Mouse (Mus musculus): ENCODE data around the gene Dlg1. TPM values are rescaled to one million over a fixed set of nuclear protein-coding genes. Genes with fewer than 3 reads are reported as not detected.
"Not testable (repeated sequence)": the region's sequence is repeated elsewhere in the genome, so short reads cannot be mapped to it uniquely, and the experiment has no call there.

Dlg1 gene
- polyA plus RNA-seq, 1 experiment from 2014 or later: 33.0 TPM

DNA sequence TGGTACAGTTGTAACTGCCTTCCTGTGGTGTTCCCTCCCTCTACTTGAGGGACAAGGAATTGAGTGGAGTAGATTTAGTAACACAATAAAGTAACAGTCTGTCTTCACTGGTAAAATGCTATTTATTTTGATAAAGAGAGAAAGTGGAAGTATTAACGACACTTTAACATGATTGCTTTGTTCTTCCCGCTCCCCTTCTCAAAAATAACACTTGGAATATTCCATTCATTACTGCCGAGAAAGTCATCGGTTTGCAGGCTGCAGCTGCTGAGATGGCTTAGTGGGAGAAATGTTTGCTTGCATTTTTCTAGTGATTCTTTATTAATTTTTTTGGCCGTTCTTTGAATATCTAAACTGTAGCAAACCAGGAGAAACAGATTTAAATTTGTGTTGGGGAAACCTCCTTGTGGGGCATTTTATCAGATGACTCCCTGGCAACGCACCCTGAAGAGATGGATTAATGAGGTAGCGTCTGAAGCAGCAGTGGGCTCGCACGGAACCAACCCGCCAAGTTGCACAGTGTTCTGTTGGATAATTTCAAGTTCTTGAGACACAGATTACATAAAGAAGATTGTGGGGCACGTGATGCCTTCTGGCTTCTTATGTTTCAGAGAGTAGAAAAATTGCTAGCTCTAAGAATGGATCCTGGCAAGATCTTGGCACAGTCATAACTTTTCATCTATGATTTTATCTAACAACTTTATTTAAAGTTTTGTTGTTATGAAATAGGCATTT is 32.2 kb downstream of the Dlg1 start:
- Histone ChIP-seq H3K27me3 (no peaks in the 10 kb centered on the region), H3K27ac (no peak overlapping the region; the same call in 1 of the 2 replicates), H3K4me3 (no peak overlapping the region), H3K9ac (no peak overlapping the region), H3K4me2 (no peak overlapping the region), H3K36me3 (no peaks in the 10 kb centered on the region), H3K4me1 (peaks cover 18% of the 10 kb centered on the region), H3K9me3 (no peaks in the 10 kb centered on the region)
- WGBS: 64% methylated on average over 11 of the region's 11 CpGs
- no peak for ATAC-seq (ENCODE audit: insufficient number of reproducible peaks, insufficient read depth, low FRiP score, low TSS enrichment, low read depth)

DNA sequence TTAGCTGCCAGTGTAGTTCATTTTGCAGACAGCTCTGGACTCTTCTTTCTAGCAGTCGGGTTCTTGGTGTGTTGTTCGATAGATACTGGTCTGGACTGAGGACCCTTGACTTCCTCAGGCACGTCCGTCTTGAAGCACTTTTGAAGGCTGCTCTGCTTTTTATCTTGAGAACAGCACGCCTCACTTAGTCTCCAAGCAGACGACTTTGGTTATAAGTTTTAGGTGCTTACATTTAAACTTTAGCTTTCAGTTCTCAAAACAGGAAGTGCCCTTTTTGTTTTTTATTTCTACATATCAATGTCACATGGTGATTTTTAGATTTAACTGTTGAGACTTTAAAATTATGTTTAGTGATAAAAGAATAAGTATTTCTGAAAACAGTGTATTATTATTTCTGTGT is 33.1 kb downstream of the Dlg1 start:
- Histone ChIP-seq H3K27ac (no peak overlapping the region), H3K4me1 (peaks cover 18% of the 10 kb centered on the region), H3K36me3 (no peaks in the 10 kb centered on the region), H3K9ac (no peak overlapping the region), H3K4me2 (no peak overlapping the region), H3K27me3 (no peaks in the 10 kb centered on the region), H3K9me3 (no peaks in the 10 kb centered on the region), H3K4me3 (no peak overlapping the region)
- 55% methylated on average over 6 of the region's 6 CpGs for WGBS
- ATAC-seq (ENCODE audit: insufficient number of reproducible peaks, insufficient read depth, low FRiP score, low TSS enrichment, low read depth): no peak

DNA sequence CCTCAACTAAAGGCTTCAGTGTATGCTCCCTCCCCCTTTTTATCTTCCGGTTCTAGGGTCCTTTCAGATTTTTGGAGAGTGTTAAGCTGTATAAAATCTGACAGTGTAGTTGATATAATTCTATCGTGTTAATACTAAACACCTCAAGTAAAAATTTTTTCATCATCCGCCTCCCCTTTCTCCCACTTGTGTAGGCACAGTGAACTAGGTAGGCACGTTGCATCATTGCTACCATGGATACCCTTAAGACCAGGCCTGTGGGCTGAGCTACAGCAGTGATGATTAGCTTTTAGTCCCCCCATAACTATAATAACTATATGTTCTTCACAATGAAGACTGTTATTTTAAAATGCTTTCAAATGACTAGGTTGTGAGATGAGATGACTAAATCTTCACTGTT is 34.1 kb downstream of the Dlg1 start:
- Histone ChIP-seq H3K36me3 (no peaks in the 10 kb centered on the region), H3K4me1 (peaks cover 18% of the 10 kb centered on the region), H3K27ac (no peak overlapping the region), H3K9me3 (no peaks in the 10 kb centered on the region), H3K4me2 (no peak overlapping the region), H3K9ac (no peak overlapping the region), H3K4me3 (no peak overlapping the region), H3K27me3 (no peaks in the 10 kb centered on the region)
- no peak for ATAC-seq (ENCODE audit: insufficient number of reproducible peaks, insufficient read depth, low FRiP score, low TSS enrichment, low read depth)
- WGBS: 89% methylated on average over 4 of the region's 4 CpGs

DNA sequence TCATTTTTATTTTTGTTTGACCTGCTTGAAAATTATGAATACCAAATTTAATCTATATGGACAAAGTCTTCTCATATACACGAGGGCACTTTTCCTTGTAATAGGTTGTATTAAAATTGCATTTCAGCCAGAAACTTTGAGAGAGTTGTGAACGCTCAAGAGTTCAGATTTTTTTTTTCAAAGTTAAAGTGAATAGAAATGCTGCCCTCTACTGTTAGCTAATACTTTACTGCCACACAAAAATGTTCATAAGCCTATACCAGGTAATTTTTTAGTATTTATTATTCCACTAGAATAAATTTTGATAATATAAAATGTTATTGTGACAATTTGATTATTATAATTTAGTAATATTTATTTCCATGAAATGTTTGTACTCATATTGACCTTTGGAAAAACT is 42.0 kb downstream of the Dlg1 start:
- no peaks in the 10 kb centered on the region for H3K27me3 ChIP-seq
- peaks cover 7% of the 10 kb centered on the region; the same call in 1 of the 2 replicates for H3K4me1 ChIP-seq
- H3K9me3 ChIP-seq: no peaks in the 10 kb centered on the region
- no peak overlapping the region for H3K9ac ChIP-seq
- H3K36me3 ChIP-seq: no peaks in the 10 kb centered on the region
- 12% methylated on average over 2 of the region's 2 CpGs for WGBS
- no peak overlapping the region for H3K4me3 ChIP-seq
- no peak overlapping the region for H3K27ac ChIP-seq
- ATAC-seq (ENCODE audit: insufficient number of reproducible peaks, insufficient read depth, low FRiP score, low TSS enrichment, low read depth): no peak
- no peak overlapping the region for H3K4me2 ChIP-seq

DNA sequence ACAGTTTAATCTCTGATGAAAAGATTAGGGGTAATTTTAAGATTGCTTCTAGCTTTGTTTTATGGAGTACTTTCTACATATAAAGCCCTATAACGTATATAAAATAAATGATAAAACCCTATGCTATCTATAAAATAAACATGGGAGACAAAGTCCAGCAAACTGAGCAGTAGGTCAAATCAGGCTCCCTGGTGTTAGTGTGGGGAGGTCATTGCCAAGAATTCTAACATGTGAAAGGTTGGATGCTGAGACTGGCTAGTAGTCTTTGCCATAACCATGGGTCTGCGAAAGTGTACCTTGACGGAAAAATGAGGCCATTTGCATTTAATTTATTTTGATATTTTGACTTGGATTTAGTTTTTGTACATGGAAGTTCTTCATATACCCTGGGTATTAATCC is 42.7 kb downstream of the Dlg1 start:
- WGBS: 91% methylated on average over 3 of the region's 3 CpGs
- H3K27ac ChIP-seq: no peak overlapping the region
- no peaks in the 10 kb centered on the region for H3K36me3 ChIP-seq
- ATAC-seq (ENCODE audit: insufficient number of reproducible peaks, insufficient read depth, low FRiP score, low TSS enrichment, low read depth): no peak
- H3K4me1 ChIP-seq: peaks cover 7% of the 10 kb centered on the region; the same call in 1 of the 2 replicates
- H3K4me3 ChIP-seq: no peak overlapping the region
- no peaks in the 10 kb centered on the region for H3K27me3 ChIP-seq
- no peaks in the 10 kb centered on the region for H3K9me3 ChIP-seq
- H3K4me2 ChIP-seq: no peak overlapping the region
- no peak overlapping the region for H3K9ac ChIP-seq

DNA sequence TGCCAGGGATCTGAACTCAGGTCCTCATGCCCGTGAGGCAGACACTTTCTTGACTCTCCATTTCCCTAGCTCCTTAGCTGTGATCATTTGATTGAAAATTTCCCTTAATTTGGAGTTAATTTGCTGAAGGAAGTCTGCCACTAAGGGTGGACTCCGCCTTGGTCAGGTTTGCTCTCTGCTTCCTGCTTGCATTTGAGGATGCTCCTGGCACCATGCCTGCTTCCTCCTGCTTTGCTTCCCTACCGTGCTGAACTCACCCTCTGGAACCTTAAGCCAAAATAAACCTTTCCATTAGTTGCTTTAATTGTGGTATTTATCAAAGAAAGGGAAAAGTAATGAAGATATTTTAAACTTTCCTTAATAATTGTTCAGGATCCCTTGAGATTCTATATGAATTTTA is 44.1 kb downstream of the Dlg1 start:
- Histone ChIP-seq H3K27me3 (no peaks in the 10 kb centered on the region), H3K9ac (no peak overlapping the region), H3K4me3 (no peak overlapping the region), H3K27ac (no peak overlapping the region), H3K9me3 (no peaks in the 10 kb centered on the region), H3K36me3 (no peaks in the 10 kb centered on the region), H3K4me1 (peaks cover 7% of the 10 kb centered on the region; the same call in 1 of the 2 replicates), H3K4me2 (no peak overlapping the region)
- WGBS: 75% methylated on average over 3 of the region's 3 CpGs
- no peak for ATAC-seq (ENCODE audit: insufficient number of reproducible peaks, insufficient read depth, low FRiP score, low TSS enrichment, low read depth)

DNA sequence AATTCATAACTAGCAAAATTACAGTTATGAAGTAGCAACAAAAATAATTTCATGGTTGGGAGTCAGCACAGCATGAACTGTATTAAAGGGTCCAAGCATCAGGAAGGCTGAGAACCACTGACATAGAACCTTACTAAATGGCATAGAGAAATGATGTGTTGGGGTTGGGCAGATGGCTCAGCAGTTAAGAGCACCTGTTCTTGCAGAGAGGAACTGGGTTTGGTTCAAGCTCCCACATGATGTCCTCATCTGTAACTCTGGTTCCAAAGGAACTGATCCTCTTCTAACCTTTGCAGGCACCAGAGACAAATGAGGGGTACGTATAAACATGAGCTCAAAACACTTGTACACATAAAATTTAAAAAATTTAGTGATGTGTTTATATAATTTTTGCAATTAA is 59.7 kb downstream of the Dlg1 start:
- no peak overlapping the region for H3K27ac ChIP-seq
- no peaks in the 10 kb centered on the region for H3K27me3 ChIP-seq
- no peak for ATAC-seq (ENCODE audit: insufficient number of reproducible peaks, insufficient read depth, low FRiP score, low TSS enrichment, low read depth)
- H3K9me3 ChIP-seq: no peaks in the 10 kb centered on the region
- H3K4me2 ChIP-seq: no peak overlapping the region
- WGBS: 95% methylated on average over 1 of the region's 1 CpGs
- H3K9ac ChIP-seq: no peak overlapping the region
- H3K4me1 ChIP-seq: no peaks in the 10 kb centered on the region
- no peaks in the 10 kb centered on the region for H3K36me3 ChIP-seq
- no peak overlapping the region for H3K4me3 ChIP-seq

DNA sequence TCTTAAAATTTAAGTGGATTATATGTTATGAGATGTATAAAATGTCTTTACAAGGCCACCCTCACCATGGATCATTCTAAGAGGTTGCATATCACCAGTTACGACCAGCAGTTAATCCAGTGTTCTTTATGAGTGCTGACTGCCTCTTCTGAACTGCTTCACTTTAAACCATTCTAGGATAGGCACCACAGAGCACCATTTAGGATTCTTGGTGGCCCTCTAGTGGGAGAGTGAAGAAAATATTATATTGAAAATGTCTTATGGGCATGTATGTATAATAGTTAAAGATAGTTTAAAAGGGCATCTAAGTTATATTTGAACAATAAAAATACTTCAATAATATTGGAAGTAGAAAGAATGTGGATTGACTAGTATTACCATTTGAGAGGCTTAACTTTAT is 60.9 kb downstream of the Dlg1 start:
- no peak for ATAC-seq (ENCODE audit: insufficient number of reproducible peaks, insufficient read depth, low FRiP score, low TSS enrichment, low read depth)
- Histone ChIP-seq H3K9me3 (no peaks in the 10 kb centered on the region), H3K4me2 (no peak overlapping the region), H3K4me1 (no peaks in the 10 kb centered on the region), H3K27ac (no peak overlapping the region), H3K36me3 (no peaks in the 10 kb centered on the region), H3K4me3 (no peak overlapping the region), H3K9ac (no peak overlapping the region), H3K27me3 (no peaks in the 10 kb centered on the region)
- WGBS: 18% methylated on average over 1 of the region's 1 CpGs

DNA sequence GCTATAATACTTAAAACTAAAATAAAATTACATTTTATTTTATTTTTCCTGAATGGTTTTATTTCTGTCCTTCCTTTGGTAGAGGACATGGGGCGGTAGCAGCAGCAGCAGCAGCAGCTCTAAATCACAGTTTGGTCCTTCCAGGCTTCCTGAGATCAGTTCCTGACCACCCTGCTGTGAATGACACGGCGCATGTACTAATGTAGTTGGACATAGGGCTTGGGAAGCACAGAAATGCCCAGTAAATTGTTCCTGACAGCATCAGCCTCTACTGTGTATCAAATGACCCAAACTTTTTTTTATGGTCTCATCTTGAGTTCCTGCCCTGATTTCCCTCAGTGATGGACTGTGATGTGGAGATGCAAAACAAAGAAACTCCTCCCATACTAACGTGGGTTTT is 61.6 kb downstream of the Dlg1 start:
- H3K4me1 ChIP-seq: no peaks in the 10 kb centered on the region
- 81% methylated on average over 4 of the region's 4 CpGs for WGBS

DNA sequence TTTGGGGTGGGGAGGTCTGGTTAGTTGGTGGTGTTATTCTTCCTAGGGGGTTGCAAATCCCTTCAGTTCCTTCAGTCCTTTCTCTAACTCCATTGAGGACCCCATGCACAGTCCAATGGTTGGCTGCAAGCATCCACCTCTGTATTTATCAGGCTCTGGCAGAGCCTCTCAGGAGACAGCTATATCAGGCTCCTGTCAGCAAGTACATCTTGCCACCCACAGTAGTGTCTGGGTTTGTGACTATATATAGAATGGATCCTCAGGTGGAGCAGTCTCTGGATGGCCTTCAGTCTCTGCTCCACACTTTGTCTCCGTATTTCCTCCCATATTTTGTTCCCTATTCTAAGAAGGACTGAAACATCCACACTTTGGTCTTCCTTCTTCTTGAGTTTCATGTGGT is 67.7 kb downstream of the Dlg1 start:
- not testable (repeated sequence) for H3K9me3 ChIP-seq; H3K27me3 ChIP-seq; H3K4me2 ChIP-seq; H3K4me1 ChIP-seq; H3K27ac ChIP-seq; ATAC-seq (ENCODE audit: insufficient number of reproducible peaks, insufficient read depth, low FRiP score, low TSS enrichment, low read depth); H3K36me3 ChIP-seq; H3K9ac ChIP-seq; H3K4me3 ChIP-seq
- WGBS: 98% methylated on average over 1 of the region's 1 CpGs

More for the DNA sequence above, 61.6 kb downstream of the Dlg1 start:
- no peak overlapping the region for H3K27ac ChIP-seq
- no peak overlapping the region for H3K4me2 ChIP-seq
- no peaks in the 10 kb centered on the region for H3K9me3 ChIP-seq
- no peak overlapping the region for H3K9ac ChIP-seq
- no peak overlapping the region for H3K4me3 ChIP-seq
- no peak for ATAC-seq (ENCODE audit: insufficient number of reproducible peaks, insufficient read depth, low FRiP score, low TSS enrichment, low read depth)
- no peaks in the 10 kb centered on the region for H3K27me3 ChIP-seq
- H3K36me3 ChIP-seq: no peaks in the 10 kb centered on the region

DNA sequence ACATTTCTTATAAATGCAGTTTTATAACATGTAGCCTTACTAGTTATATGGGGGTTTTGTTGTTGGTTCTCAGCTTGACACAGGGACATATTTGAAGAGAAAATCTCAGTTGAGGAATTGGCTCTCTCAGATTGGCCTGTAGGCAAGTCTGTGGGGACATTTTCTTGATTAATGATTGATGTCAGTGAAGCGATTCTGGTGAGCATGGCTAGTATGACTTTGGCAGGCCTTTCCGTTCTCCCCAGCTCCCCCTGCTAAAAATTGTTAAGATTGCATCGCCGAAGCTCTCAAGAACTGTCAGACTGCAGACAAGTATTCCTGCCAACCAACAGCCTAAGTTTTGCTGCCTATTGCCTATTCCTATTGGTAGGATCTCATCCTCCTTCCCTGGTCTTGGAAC is 73.8 kb downstream of the Dlg1 start:
- H3K27ac ChIP-seq: no peak overlapping the region
- no peaks in the 10 kb centered on the region for H3K4me1 ChIP-seq
- no peak overlapping the region for H3K4me2 ChIP-seq
- no peak overlapping the region for H3K4me3 ChIP-seq
- 87% methylated on average over 4 of the region's 4 CpGs for WGBS
- no peak overlapping the region for H3K9ac ChIP-seq
- H3K27me3 ChIP-seq: no peaks in the 10 kb centered on the region
- ATAC-seq (ENCODE audit: insufficient number of reproducible peaks, insufficient read depth, low FRiP score, low TSS enrichment, low read depth): no peak
- H3K9me3 ChIP-seq: no peaks in the 10 kb centered on the region
- no peaks in the 10 kb centered on the region for H3K36me3 ChIP-seq

DNA sequence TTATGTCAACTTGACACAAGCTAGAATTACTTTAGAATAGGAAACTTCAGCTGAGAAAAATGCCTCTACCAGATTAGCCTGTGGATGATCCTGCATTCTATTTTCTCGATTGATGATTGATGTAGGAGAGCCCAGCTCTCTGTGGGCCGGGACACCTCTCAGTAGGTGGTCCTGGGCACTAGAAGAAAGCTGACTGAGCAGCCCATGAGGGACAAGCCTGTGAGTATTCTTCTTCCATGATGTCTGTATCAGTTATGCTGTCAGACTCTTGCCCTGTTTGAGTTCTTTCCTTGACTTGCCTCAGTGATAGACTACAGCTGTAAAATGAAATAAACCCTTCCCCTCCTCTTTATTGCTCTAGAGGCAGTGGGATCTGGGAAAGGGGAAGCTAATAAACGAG is 74.5 kb downstream of the Dlg1 start:
- ATAC-seq (ENCODE audit: insufficient number of reproducible peaks, insufficient read depth, low FRiP score, low TSS enrichment, low read depth): no peak
- no peaks in the 10 kb centered on the region for H3K4me1 ChIP-seq
- H3K9ac ChIP-seq: no peak overlapping the region
- H3K27ac ChIP-seq: no peak overlapping the region
- no peaks in the 10 kb centered on the region for H3K36me3 ChIP-seq
- H3K4me2 ChIP-seq: no peak overlapping the region
- WGBS: 61% methylated on average over 3 of the region's 3 CpGs
- no peaks in the 10 kb centered on the region for H3K9me3 ChIP-seq
- no peak overlapping the region for H3K4me3 ChIP-seq
- no peaks in the 10 kb centered on the region for H3K27me3 ChIP-seq
